Mouse (Mus musculus) lung, postnatal 36 days (tissue): ENCODE measurements around the gene Inhbe.

Source experiments
- DNase-seq: peaks from one replicate; pipeline ENCODE4 v3.0.0; 2022; ENCODE audit warnings: mixed read lengths

The Inhbe gene

GRCm38 (mm10) chr10:127353909-127354895, at the start of gene Inhbe:
Gene Inhbe, minus strand, starts transcription at chr10:127354411.
- DNase-seq: no peak

- no peak for DNase-seq
Observed at GRCm38 (mm10) chr10:127391774-127392173, 37.6 kb upstream of the Inhbe start.

DNA sequence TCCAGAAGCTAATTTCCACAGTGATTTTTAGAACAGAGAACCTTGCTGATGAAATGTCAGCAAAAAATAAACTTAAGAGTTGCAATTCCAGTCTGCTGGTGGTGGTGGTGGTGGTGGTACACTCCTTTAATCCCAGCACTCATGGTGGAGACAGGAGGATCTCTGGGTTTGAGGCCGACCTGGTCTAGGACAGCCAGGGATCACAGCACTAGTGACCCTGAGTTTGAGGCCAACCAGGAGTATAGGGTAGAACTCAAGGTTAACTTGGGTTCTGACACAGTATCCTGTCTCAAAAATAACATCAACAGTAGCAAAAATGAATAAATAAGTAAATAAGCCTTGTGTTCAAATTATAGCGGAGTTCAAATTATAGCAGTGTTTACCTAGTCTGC, 27.5 kb upstream of the Inhbe start:
- no peak for DNase-seq

GRCm38 (mm10) chr10:127380767-127381742, 26.8 kb upstream of the Inhbe start:
- peak; percentile 61 for DNase-seq

DNA sequence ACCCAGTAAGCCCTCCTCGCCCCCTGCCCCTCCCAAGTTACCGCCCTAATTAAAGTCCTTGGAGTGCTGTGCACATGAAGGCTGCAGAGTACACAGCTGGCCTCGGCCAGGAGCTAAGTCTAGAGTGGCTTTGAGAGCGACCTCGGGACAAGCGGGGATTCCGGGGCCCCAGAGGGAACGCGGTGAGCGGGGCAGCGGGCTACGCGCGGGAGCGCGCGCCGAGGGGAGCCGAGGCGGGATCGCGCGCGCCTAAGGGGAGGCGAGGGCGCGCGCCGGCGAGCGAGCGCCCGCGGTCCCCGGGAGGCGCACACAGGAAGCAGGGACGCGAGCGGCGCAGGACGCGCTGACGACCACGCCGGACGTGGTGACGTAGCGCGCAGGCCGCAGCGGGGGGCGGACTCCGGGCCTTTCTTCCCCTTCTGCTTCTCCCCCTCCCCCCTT, 26.1 kb upstream of the Inhbe start, which contains the start of gene R3hdm2:
Gene R3hdm2, plus strand, starts transcription at position 77 of the 441 bp plus-strand sequence.
- peak; percentile 94 for DNase-seq

GRCm38 (mm10) chr10:127379654-127380053, 25.4 kb upstream of the Inhbe start:
- no peak for DNase-seq

GRCm38 (mm10) chr10:127377700-127378099, 23.5 kb upstream of the Inhbe start:
- no peak for DNase-seq

DNA sequence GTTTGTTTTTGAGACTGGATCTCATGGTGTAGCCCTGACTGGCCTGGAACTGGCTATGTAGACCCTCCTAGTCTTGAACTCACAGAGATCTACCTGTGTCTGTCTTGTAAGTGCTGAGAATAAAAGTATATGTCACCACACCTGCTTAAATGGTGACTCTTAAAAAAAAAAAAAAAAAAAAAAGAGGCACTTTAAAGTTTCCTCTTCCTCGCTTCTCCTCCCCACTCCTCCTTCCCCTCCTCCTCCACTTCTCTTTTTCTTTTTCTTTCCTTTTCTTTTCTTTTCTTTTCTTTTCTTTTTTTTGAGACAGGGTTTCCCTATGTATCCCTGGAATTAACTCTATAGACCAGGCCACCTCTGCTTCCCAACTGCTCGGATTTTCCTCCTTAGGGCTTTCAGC, 16.8 kb upstream of the Inhbe start:
- DNase-seq: no peak

- no peak for DNase-seq
Observed at GRCm38 (mm10) chr10:127369834-127370820, 15.9 kb upstream of the Inhbe start, which contains the start of gene Inhbc. Gene Inhbc, minus strand, starts transcription at chr10:127370431.

- no peak for DNase-seq
Observed at GRCm38 (mm10) chr10:127368273-127368672, 14.1 kb upstream of the Inhbe start.

DNA sequence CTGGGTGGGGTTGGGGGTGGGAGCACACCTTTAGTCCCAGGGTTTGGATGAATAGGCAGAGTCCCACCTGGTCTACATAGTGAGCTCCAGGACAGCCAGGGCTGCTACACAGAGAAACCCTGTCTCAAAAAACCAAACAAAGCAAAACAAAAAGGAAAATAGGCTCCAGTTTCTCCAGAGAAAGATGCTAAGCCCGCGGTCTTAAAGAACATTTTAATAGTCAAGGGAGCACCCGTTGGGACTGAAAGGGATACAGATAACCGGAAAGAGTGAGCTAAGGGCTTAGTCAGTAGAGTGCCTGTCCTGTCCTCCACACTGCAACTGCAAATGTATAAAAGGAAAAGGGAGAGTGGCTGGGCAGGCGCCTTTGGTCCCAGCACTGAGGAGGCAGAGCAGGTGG, 12.9 kb upstream of the Inhbe start:
- DNase-seq: no peak

- no peak for DNase-seq
Observed at GRCm38 (mm10) chr10:127360714-127361113, 6.5 kb upstream of the Inhbe start.

- DNase-seq: no peak
Observed at GRCm38 (mm10) chr10:127355336-127355735, 1.1 kb upstream of the Inhbe start.

DNA sequence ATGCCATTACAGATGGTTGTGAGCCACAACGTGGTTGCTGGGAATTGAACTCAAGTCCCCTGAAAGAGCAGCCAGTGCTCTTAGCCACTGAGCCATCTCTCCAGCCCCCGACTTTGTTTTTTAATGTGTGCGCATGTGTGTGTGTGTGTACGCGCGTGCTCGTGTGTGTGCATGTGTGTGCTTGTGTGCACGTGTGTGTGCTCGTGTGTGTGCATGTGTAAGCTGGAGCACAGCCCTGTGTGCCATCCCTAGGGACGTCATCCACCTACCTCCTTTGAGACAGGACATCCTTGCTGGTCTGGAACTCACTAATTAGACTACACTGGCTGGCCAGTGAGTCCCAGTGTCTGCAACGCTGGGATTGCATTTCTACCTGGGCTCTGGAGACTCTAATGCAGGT, 1.4 kb downstream of the Inhbe start:
- DNase-seq: no peak

DNA sequence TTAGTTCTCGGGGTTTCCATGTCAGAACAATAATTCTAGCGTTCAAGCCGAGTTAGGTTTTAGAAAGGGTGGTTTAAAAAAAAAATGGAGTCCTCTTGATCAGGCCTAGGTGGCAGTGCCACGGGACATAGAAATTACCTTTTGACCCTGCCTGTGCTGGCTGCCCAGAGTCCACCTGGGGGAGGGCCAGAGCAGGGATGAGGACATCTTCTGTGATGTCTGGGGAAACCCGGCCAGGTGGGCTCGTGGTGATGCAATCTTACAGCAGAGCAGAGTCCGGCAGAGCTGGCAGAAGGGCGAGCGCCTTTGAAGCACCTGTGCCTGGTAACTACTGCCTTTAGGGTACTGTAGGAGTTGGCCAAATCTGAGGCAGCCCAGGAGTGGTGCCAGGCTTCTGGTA, 2.0 kb downstream of the Inhbe start:
- DNase-seq: no peak

DNA sequence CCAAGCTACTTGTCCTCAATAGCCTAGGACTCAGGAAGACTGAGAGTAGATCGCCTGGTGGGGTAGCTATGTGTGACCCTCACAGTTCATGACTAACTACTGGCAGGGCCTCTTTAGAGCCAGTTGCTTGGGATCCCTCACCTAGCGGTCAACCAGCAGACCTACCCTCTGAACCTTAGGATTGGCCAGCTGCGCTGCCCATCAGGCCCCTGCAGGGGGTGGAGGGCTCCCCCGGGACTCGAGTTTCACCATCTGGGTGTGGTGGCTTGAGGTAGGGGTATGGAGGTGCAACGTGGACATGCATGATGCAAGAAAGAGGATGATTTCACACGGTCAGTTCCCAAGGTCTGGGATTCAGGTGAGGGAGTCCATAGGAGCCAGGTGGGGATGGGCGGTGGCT, 2.5 kb downstream of the Inhbe start:
- DNase-seq: no peak

DNA sequence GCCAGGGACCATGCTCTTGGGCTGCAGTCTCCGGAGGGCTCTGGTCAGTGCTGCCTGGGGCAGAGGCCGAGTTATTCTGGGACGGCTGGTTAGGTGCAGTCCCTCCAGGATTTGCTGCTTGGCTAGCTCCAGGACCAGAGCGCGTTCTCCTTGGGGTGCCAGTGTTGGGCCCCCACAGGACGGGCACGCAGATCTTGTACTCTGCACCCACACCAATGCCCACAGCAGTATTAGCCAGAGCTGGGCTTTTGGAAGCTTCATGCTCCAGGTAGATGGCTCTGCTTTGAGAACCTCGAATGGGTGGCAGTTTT, 3.0 kb downstream of the Inhbe start:
- DNase-seq: no peak

GRCm38 (mm10) chr10:127350594-127351284, 3.5 kb downstream of the Inhbe start:
- peak; percentile 78 for DNase-seq

GRCm38 (mm10) chr10:127349810-127350209, 4.4 kb downstream of the Inhbe start:
- no peak for DNase-seq

GRCm38 (mm10) chr10:127348957-127349356, 5.3 kb downstream of the Inhbe start:
- DNase-seq: peak; percentile 27

GRCm38 (mm10) chr10:127346173-127346572, 8.0 kb downstream of the Inhbe start:
- no peak for DNase-seq
